Mouse (Mus musculus) neural tube, embryonic 12.5 days (tissue): ENCODE data around the gene Ncaph2. TPM values are rescaled to one million over a fixed set of nuclear protein-coding genes. Genes with fewer than 3 reads are reported as not detected.

Source experiments
- ATAC-seq: fragments of 200-750 bp; cut with Nextera tagmentation; 2 replicates; pipeline ENCODE4 v1.8.0; 2017; ENCODE audit warnings: low read depth, mild to moderate bottlenecking, moderate TSS enrichment, moderate library complexity; ENCODE audit not compliant: low FRiP score
- H3K27ac ChIP-seq: fragments of 300-500 bp; sonication (generic); 2 replicates; pipeline ENCODE4 v1.5.1; 2016
- H3K27me3 ChIP-seq: fragments of 300-500 bp; sonication (generic); replicated peaks from 2 replicates; pipeline ENCODE4 v1.6.1; 2016; ENCODE audit warnings: mild to moderate bottlenecking
- H3K36me3 ChIP-seq: fragments of 300-500 bp; sonication (generic); 2 replicates; pipeline ENCODE4 v1.6.1; 2016; ENCODE audit warnings: mild to moderate bottlenecking
- H3K4me1 ChIP-seq: fragments of 300-500 bp; sonication (generic); 2 replicates; pipeline ENCODE4 v1.6.1; 2016
- H3K4me2 ChIP-seq: fragments of 300-500 bp; sonication (generic); replicated peaks from 2 replicates; pipeline ENCODE4 v1.6.1; 2016; ENCODE audit warnings: mild to moderate bottlenecking
- H3K4me3 ChIP-seq: fragments of 300-500 bp; sonication (generic); 2 replicates; pipeline ENCODE4 v1.5.1; 2016
- H3K9ac ChIP-seq: fragments of 300-500 bp; sonication (generic); 2 replicates; pipeline ENCODE4 v1.6.1; 2016; ENCODE audit warnings: mild to moderate bottlenecking
- H3K9me3 ChIP-seq: fragments of 300-500 bp; sonication (generic); 2 replicates; pipeline ENCODE4 v1.6.1; 2016; ENCODE audit warnings: mild to moderate bottlenecking
- WGBS: fragments of 180-500 bp; shearing (Covaris S2); methylation state at CpG from one replicate; pipeline ENCODE4 v1.1.7; 2016; 5-methylcytosine and 5-hydroxymethylcytosine counted together
- polyA plus RNA-seq: library from polyadenylated mRNA; unstranded; fragments of >200 nt; fragmentation: Nextera tagmentation; extraction: Ambion mirVana; gene quantifications from 2 replicates; pipeline ENCODE4 v1.2.1, GENCODE M21; 2016

Gene Ncaph2
- polyA plus RNA-seq, 1 experiment from 2014 or later: 139 TPM

GRCm38 (mm10) chr15:89374340-89374739 is 18.8 kb downstream of the Ncaph2 start:
- H3K27me3 ChIP-seq: peaks cover 36% of the 10 kb centered on the region
- H3K27ac ChIP-seq: no peak overlapping the region
- peaks cover 33% of the 10 kb centered on the region for H3K36me3 ChIP-seq
- no peak for ATAC-seq
- H3K4me3 ChIP-seq: peak overlapping the region; percentile 65
- H3K9ac ChIP-seq: peak overlapping the region; percentile 76
- H3K4me2 ChIP-seq: peak overlapping the region; percentile 82
- WGBS: 43% methylated on average over 9 of the region's 9 CpGs
- H3K4me1 ChIP-seq: peaks cover 23% of the 10 kb centered on the region
- no peaks in the 10 kb centered on the region for H3K9me3 ChIP-seq

- H3K4me1 ChIP-seq: peaks cover 27% of the 10 kb centered on the region
- H3K4me3 ChIP-seq: no peak overlapping the region
Measured at GRCm38 (mm10) chr15:89374801-89375534, 19.4 kb downstream of the Ncaph2 start.

GRCm38 (mm10) chr15:89376040-89376439 is 20.5 kb downstream of the Ncaph2 start:
- H3K27ac ChIP-seq: no peak overlapping the region
- H3K27me3 ChIP-seq: peaks cover 46% of the 10 kb centered on the region
- H3K4me2 ChIP-seq: no peak overlapping the region
- H3K9ac ChIP-seq: no peak overlapping the region
- 83% methylated on average over 7 of the region's 7 CpGs for WGBS
- peaks cover 27% of the 10 kb centered on the region for H3K4me1 ChIP-seq
- no peak for ATAC-seq
- no peak overlapping the region for H3K4me3 ChIP-seq
- H3K9me3 ChIP-seq: no peaks in the 10 kb centered on the region
- peaks cover 16% of the 10 kb centered on the region for H3K36me3 ChIP-seq

More at GRCm38 (mm10) chr15:89374801-89375534, 19.4 kb downstream of the Ncaph2 start:
- Histone ChIP-seq H3K9me3 (no peaks in the 10 kb centered on the region), H3K27ac (no peak overlapping the region), H3K27me3 (peaks cover 41% of the 10 kb centered on the region), H3K4me2 (no peak overlapping the region), H3K36me3 (peaks cover 27% of the 10 kb centered on the region), H3K9ac (no peak overlapping the region)
- no peak for ATAC-seq
- 95% methylated on average over 17 of the region's 17 CpGs for WGBS

- ATAC-seq: no peak
- Histone ChIP-seq H3K4me1 (peaks cover 27% of the 10 kb centered on the region), H3K9me3 (no peaks in the 10 kb centered on the region), H3K4me3 (no peak within 1 kb of the TSS), H3K27me3 (peaks cover 46% of the 10 kb centered on the region), H3K36me3 (peaks cover 7% of the 10 kb centered on the region), H3K9ac (no peak within 1 kb of the TSS; the same call in 1 of the 2 replicates), H3K27ac (no peak within 1 kb of the TSS), H3K4me2 (peak within 1 kb of the TSS; percentile 10; the same call in 1 of the 2 replicates)
- WGBS: 20% methylated on average over 16 of the region's 16 CpGs
Measured at GRCm38 (mm10) chr15:89376957-89377356, 21.4 kb downstream of the Ncaph2 start, which contains the start of gene Tymp. Gene Tymp (minus strand): TSS chr15:89377039.

GRCm38 (mm10) chr15:89377362-89377761 is 21.8 kb downstream of the Ncaph2 start:
- no peak overlapping the region; the same call in 1 of the 2 replicates for H3K9ac ChIP-seq
- peaks cover 46% of the 10 kb centered on the region for H3K27me3 ChIP-seq
- H3K9me3 ChIP-seq: no peaks in the 10 kb centered on the region
- H3K4me3 ChIP-seq: no peak overlapping the region
- H3K4me2 ChIP-seq: peak overlapping the region; percentile 10; the same call in 1 of the 2 replicates
- peaks cover 23% of the 10 kb centered on the region for H3K4me1 ChIP-seq
- 7% methylated on average over 18 of the region's 18 CpGs for WGBS
- no peak for ATAC-seq
- H3K36me3 ChIP-seq: peaks cover 3% of the 10 kb centered on the region
- no peak overlapping the region for H3K27ac ChIP-seq

- H3K4me3 ChIP-seq: peak overlapping the region; percentile 34
- no peak overlapping the region for H3K27ac ChIP-seq
- no peaks in the 10 kb centered on the region for H3K36me3 ChIP-seq
- no peaks in the 10 kb centered on the region for H3K9me3 ChIP-seq
- ATAC-seq: no peak
- H3K27me3 ChIP-seq: peaks cover 46% of the 10 kb centered on the region
- H3K4me2 ChIP-seq: peak overlapping the region; percentile 63
- H3K9ac ChIP-seq: peak overlapping the region; percentile 40; the same call in 1 of the 2 replicates
- 11% methylated on average over 46 of the region's 46 CpGs for WGBS
- peaks cover 15% of the 10 kb centered on the region for H3K4me1 ChIP-seq
Measured at GRCm38 (mm10) chr15:89377938-89378828, 22.7 kb downstream of the Ncaph2 start.

GRCm38 (mm10) chr15:89378831-89379401 is 23.4 kb downstream of the Ncaph2 start, which contains the start of gene Odf3b:
Gene Odf3b (minus strand): TSS chr15:89379282.
- peak within 1 kb of the TSS; percentile 40; the same call in 1 of the 2 replicates for H3K9ac ChIP-seq
- peak within 1 kb of the TSS; percentile 63 for H3K4me2 ChIP-seq
- H3K27ac ChIP-seq: no peak within 1 kb of the TSS
- no peaks in the 10 kb centered on the region for H3K9me3 ChIP-seq
- peaks cover 46% of the 10 kb centered on the region for H3K27me3 ChIP-seq
- WGBS: under 1% methylated on average over 33 of the region's 33 CpGs
- H3K4me1 ChIP-seq: peaks cover 14% of the 10 kb centered on the region
- no peaks in the 10 kb centered on the region for H3K36me3 ChIP-seq
- H3K4me3 ChIP-seq: peak within 1 kb of the TSS; percentile 34
- ATAC-seq: no peak

GRCm38 (mm10) chr15:89379429-89379828 is 23.9 kb downstream of the Ncaph2 start:
- ATAC-seq: no peak

GRCm38 (mm10) chr15:89384617-89385016 is 29.1 kb downstream of the Ncaph2 start, which contains the start of gene Klhdc7b:
Gene Klhdc7b (plus strand): TSS chr15:89384917.
- H3K9ac ChIP-seq: no peak within 1 kb of the TSS
- no peak within 1 kb of the TSS for H3K27ac ChIP-seq
- WGBS: 89% methylated on average over 7 of the region's 7 CpGs
- H3K4me2 ChIP-seq: no peak within 1 kb of the TSS
- ATAC-seq: no peak
- no peaks in the 10 kb centered on the region for H3K9me3 ChIP-seq
- no peaks in the 10 kb centered on the region for H3K36me3 ChIP-seq
- peaks cover 7% of the 10 kb centered on the region for H3K27me3 ChIP-seq
- peaks cover under 1% of the 10 kb centered on the region; the same call in 1 of the 2 replicates for H3K4me1 ChIP-seq
- H3K4me3 ChIP-seq: no peak within 1 kb of the TSS

More at GRCm38 (mm10) chr15:89379429-89379828, 23.9 kb downstream of the Ncaph2 start:
- 5% methylated on average over 10 of the region's 10 CpGs for WGBS
- Histone ChIP-seq H3K9me3 (no peaks in the 10 kb centered on the region), H3K4me1 (peaks cover 14% of the 10 kb centered on the region), H3K4me2 (peak overlapping the region; percentile 63), H3K27me3 (peaks cover 46% of the 10 kb centered on the region), H3K36me3 (no peaks in the 10 kb centered on the region), H3K27ac (no peak overlapping the region), H3K4me3 (peak overlapping the region; percentile 34), H3K9ac (peak overlapping the region; percentile 40; the same call in 1 of the 2 replicates)

GRCm38 (mm10) chr15:89387127-89387526 is 31.6 kb downstream of the Ncaph2 start:
- no peak overlapping the region for H3K27ac ChIP-seq
- no peaks in the 10 kb centered on the region for H3K9me3 ChIP-seq
- H3K27me3 ChIP-seq: no peaks in the 10 kb centered on the region; the same call in none of the 2 replicates
- H3K4me2 ChIP-seq: no peak overlapping the region
- no peaks in the 10 kb centered on the region for H3K4me1 ChIP-seq
- ATAC-seq: no peak
- no peaks in the 10 kb centered on the region for H3K36me3 ChIP-seq
- WGBS: 44% methylated on average over 12 of the region's 12 CpGs
- H3K9ac ChIP-seq: no peak overlapping the region
- no peak overlapping the region for H3K4me3 ChIP-seq

- H3K9me3 ChIP-seq: no peaks in the 10 kb centered on the region
- no peak overlapping the region for H3K27ac ChIP-seq
- no peak overlapping the region for H3K4me2 ChIP-seq
- no peak overlapping the region for H3K9ac ChIP-seq
- H3K4me1 ChIP-seq: no peaks in the 10 kb centered on the region
- 90% methylated on average over 10 of the region's 10 CpGs for WGBS
- H3K36me3 ChIP-seq: no peaks in the 10 kb centered on the region
- H3K27me3 ChIP-seq: no peaks in the 10 kb centered on the region; the same call in none of the 2 replicates
- H3K4me3 ChIP-seq: no peak overlapping the region
- no peak for ATAC-seq
Measured at GRCm38 (mm10) chr15:89390081-89390480, 34.6 kb downstream of the Ncaph2 start.
